Mouse (Mus musculus): ENCODE results near the gene Mindy2.
"Not testable (repeated sequence)": the region's sequence is repeated elsewhere in the genome, so short reads cannot be mapped to it uniquely, and the experiment has no call there.

Gene Mindy2

GRCm38 (mm10) chr9:70584641-70585040, 72.3 kb downstream of the Mindy2 start:
- DNase-seq (ENCODE audit: extremely low read depth, low read depth), result no peak

DNA sequence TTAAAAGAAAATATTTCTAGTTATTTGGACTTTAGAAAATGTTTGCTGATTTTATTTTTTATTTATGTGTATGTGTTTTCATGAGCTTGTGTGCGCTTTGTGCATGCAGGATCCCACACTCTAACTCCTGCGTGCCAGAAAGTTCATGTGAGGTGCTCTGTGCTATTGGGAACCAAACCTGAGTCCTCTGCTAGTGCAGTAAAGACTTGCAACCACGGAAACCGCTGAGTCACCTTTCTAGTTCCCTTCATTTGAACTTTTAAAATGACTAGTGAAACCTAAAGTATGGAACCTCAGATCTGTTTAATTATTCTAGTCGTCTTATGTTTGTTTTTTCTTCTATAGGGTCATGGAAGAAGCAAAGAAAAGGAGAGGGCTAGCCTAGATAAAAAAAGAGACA, 76.0 kb downstream of the Mindy2 start:
- no peak for DNase-seq (ENCODE audit: extremely low read depth, low read depth)

DNA sequence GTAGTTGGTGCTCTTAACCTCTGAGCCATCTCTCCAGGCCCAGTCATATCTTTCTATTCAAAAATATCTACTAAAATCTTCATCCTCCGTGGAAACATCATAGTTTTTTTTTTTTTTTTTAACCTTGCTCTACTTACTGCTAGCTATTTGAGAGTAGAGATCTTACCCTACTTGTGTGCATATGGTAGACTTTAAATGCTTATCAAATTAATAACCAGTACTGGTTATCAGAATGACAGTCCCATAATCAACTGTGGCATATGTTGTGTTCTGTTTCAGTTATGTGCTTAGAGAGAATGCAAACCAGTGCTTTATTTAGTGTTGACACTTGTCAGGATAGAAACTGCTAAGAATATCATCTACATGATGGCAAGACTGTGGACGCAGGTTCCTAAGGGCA, 78.9 kb downstream of the Mindy2 start:
- DNase-seq (ENCODE audit: extremely low read depth, low read depth), result no peak

DNA sequence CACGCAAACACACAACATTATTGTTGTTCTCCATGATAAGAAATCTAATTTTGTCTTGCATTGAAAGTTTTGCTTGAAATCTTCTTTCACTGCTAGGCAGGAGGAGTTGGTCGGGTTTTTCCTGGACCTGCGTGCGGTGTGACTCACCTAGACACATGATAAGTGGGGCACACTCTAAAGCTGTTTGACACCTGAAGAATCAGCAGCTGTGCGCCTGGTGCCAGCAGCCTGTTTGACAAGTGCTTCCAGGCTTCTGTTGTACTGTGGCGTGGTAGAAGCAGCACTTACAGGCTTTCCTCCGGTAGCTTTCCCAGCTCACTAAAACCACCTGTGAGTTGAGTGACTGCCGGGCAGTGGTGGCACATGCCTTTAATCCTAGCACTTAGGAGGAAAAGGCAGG, 86.6 kb downstream of the Mindy2 start:
- DNase-seq (ENCODE audit: extremely low read depth, low read depth), result no peak

DNA sequence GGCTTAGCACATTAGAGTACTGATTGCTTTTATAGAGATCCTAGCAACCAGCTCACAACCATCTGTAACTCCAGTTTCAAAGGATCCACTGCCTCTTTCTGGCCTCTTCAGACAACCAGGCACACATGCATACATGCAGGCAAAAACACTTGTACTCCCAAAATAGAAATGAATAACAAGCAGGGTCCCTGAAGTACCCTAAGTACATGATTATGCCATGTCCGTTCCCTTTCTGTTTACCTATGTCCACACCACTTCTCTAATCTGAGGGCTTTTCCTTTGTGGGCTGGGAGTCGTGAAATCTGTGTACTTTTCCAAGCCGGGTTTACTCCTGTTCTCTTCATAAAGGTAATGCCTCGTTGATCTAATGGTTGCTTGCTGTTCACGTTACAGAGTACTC, 89.3 kb downstream of the Mindy2 start:
- DNase-seq (ENCODE audit: extremely low read depth, low read depth), result no peak

GRCm38 (mm10) chr9:70562825-70563224, 94.1 kb downstream of the Mindy2 start:
- no peak for DNase-seq (ENCODE audit: extremely low read depth, low read depth)

- DNase-seq (ENCODE audit: extremely low read depth, low read depth), result no peak
Measured at GRCm38 (mm10) chr9:70556796-70557195, 100.2 kb downstream of the Mindy2 start.

DNA sequence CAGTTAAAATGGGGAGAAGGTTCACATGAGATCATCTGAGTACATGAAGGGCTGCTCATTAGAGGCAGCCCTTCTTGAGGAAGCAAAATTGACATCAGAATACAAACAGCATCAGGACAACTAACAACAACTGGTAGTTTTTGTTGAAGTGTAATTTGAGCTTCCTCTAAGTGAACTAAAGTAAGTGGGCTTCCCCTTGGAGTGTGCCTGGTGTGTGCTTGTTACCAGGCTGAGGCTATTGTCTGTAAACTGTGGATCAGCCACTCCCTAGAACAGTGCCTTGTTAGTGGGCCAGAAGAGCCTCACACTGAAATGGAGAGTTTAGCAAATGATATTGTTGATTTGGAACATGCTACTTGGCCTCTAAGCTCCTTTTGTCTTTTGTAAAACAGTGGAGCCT, 101.5 kb downstream of the Mindy2 start:
- no peak for DNase-seq (ENCODE audit: extremely low read depth, low read depth)

DNA sequence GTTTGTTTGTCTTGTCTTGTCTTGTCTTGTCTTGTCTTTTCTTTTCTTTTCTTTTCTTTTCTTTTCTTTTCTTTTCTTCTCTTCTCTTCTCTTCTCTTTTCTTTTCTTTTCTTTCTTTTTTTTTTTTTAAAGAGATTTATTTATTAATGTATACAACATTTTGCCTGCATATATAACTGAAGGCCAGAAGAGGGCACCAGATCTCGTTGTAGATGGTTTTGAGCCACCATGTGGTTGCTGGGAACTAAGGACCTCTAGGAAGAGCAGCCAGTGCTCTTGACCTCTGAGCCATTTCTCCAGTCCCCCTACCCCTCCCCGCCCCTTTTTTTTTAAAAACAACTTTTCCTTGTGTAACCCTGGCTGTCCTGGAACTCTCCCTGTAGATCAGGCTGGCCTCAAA, 104.7 kb downstream of the Mindy2 start:
- not testable (repeated sequence) for DNase-seq (ENCODE audit: extremely low read depth, low read depth)

DNA sequence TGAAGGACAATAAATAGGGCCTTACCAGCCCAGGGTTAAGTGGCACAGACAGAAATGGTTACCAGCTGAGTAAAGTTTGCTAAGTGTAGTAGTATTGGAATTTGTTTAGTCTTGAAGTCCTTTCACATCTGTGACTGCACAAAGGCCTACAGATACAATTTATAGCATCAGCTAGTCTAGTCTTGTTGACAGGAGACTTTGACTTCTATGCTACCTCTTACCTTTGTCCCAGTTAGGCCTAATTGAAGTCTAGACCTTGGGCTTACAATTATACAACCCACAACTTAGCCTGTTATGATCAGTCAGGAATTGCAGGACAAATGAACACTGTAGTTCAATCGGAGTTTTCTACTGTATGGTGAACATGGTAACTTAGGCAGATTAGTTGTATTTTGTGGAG, 105.5 kb downstream of the Mindy2 start:
- no peak for DNase-seq (ENCODE audit: extremely low read depth, low read depth)

Measured in MEL-GATA-1-ER (cell line).